Mouse (Mus musculus) cerebellum, adult (tissue): ENCODE measurements around the gene Irf4.

ENCODE experiments used
- ATAC-seq: cut with Nextera tagmentation; 2 replicates; pipeline ENCODE4 v1.9.2; 2017; ENCODE audit warnings: mild to moderate bottlenecking, moderate library complexity, mixed read lengths; ENCODE audit not compliant: insufficient number of reproducible peaks, low FRiP score, low TSS enrichment

The Irf4 gene

DNA sequence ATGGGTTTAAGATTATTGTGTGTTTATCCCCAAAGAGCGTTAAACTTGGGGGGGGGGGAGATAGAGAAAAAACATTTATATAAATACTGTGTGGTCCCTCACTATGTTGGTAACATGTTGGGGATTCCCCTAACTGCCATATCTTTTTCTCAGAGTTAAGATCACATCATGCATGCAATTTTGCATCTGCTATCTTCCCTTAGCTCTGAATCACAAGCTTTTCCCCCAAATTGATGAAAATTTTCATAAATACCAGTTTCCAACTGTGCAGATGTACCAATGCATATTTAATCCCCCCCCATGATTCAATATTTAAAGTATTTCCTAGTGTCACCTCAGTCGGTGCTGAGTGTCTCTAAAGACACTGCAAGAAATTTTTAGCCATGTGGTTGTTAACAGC is 11.8 kb upstream of the Irf4 start:
- no peak for ATAC-seq

DNA sequence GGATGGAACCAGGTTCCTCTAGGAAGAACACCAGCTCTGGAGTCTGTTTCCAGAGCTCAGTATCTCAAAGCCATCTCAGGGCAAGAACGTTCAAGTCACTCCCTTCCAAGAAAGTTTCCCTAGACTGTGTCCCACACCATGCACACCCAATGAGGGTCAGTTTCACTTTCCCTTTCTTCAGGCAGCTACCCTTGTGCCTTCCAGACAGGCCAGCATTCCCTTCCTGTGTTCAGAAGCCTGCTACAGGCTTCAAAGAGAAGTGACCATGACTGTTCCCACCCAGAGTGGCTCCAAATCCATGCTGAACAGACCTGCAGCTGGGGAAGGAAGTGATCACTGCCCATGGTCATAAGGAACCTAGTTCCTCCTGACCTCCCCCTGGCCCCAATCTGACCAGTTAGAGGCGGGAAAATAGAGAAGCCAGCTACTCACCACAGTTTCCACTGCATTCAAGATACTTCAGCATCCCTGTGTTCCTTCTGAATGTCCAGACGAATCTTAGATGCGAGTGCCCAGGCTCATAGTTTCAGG is 10.7 kb upstream of the Irf4 start:
- ATAC-seq = no peak

DNA sequence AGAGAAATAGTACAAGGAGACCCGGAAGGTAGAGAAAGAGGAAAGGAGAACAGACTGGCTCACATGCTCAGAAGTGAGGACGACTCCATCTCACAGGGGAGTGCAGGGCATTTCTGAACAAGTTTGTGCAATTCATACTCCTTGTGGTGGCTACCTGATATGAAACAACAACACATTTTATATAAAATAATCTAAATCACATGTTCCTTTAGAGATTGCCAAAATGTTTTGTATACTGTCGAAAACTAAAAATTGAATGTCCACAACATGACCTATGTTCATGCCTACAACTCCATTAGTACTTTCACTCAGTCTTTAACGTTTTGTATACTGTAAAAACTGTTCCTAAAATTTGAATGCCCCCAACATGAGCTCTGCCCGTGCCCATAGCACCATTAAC is 7.9 kb upstream of the Irf4 start:
- ATAC-seq = no peak

DNA sequence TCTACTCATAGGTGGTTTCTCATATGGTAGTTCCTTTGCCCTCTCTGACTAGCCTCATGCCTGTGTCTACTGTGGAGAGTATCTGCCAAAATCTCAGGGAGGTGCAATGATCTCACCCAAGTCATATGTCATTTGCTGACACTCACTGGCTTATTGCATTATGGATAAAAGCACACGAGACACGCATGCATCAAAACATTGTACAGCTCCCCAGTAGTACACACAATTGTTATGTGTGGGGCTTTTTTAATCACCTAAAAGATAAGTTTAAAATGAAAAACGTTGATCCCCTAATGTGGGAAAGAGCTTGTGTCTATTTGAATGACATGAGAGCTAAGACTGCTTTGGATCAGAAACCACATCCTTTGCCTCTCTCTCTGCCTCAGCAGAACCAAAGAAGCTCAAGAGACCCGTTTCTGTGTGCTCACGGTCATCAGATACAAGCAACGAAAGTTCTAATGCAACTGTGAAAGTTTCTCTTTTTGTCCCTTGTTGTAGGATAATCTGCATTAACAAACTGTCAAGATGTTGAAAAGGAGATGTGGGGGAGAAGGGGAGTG is 6.5 kb upstream of the Irf4 start:
- no peak for ATAC-seq

DNA sequence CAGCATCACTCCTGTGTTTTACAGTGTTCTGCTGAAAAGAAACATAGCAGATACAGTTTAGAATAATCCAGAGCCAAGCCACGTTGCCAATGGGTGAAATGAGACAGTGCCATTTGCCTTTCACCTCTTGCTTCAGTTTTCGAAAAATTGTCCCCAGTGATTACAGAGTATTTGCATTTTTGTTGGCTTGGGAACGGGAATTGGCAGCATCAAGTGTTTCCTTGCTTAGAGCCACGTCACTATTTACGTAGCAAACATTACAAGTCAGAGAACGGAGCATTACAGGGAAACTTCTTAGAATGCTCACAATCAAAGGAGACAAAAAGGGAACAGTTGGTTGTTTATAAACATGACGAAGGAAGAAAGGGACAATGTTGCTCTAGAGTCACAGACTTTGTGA is 3.9 kb upstream of the Irf4 start:
- no peak for ATAC-seq

DNA sequence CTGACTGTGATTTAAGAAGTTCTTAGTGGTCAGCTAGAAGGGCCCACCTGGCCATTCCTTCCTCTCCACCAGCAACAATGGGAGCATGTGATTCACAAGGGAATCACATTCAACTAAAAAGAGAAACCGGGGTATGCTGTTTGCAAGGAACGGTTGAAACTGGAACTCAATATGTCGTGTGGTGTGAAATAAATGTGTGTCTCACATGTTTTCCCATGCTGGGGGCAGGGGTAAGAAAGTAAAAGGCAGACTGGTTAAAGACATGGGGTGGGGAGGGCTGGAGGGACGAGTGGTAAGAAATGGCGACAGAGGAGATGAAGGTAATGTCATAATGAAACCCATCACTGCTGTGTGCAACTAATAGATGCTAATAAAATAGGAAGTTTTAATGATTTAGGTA is 2.0 kb upstream of the Irf4 start:
- ATAC-seq = no peak

DNA sequence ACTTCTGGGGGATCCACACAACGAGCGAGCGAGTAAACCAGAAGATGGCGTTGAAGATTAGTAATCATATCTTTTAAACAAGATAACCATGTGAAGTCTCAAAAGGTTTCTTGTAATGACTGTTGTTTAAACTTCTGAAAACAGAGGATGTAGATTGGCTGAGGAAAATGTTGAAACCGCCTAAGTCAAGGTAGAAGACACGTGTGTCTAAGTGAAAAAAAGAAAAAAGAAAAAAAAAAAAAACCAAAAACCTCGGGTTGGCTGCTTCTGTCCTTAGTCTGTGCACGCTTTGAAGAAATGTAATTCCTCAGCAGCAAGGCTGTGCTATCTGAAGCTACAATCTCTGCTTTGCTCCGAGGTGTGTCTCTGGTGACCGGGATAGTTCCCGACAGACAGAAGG is 1.5 kb upstream of the Irf4 start:
- no peak for ATAC-seq

DNA sequence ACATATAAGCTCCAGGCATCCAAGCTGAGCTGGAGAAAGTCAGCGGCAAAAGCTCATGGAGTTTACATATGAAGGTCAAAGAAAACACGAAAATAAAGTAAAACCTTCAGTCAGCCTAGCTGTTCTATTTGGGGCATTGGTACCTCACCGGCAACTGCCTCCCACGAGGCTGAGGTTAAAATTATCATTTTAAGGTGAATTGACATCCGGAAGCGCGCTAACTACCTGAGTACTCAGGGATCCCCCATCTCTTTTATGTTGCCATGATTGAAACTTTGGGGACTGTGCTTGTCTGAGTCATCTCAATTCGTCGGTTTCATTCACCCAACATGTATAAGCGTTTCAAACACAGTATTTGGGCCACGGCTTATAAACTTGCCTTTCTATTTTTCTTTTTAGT is 705 bp upstream of the Irf4 start:
- no peak for ATAC-seq

DNA sequence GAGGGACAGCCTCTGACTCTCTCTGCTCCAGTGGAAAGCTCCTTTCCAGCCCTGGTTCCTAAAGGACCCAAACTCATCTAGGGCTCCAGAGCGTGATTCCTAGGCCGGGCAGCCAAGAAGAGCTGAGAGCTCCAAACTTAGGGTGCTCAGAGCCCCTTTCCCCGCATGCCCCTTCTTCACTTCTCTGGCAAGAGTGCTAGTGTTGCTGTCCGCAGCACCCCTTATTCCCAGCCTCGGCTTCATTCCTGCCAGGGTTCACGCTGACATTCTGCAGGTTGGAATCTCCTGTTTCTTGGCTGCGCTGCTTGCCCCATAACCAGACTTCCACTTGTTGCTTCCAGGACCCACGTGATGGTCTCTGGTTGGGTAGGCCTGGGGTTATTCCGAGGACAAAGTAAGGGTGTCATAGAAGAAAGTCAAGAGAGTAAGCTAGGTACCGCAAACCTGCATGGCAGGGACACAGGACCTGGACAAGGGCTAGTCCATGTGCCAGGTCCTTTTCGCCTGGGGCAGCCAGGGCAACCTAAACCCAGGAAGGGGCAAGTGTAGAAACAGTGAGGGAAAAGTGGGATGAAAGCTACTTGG is 623 bp downstream of the Irf4 start:
- no peak for ATAC-seq

DNA sequence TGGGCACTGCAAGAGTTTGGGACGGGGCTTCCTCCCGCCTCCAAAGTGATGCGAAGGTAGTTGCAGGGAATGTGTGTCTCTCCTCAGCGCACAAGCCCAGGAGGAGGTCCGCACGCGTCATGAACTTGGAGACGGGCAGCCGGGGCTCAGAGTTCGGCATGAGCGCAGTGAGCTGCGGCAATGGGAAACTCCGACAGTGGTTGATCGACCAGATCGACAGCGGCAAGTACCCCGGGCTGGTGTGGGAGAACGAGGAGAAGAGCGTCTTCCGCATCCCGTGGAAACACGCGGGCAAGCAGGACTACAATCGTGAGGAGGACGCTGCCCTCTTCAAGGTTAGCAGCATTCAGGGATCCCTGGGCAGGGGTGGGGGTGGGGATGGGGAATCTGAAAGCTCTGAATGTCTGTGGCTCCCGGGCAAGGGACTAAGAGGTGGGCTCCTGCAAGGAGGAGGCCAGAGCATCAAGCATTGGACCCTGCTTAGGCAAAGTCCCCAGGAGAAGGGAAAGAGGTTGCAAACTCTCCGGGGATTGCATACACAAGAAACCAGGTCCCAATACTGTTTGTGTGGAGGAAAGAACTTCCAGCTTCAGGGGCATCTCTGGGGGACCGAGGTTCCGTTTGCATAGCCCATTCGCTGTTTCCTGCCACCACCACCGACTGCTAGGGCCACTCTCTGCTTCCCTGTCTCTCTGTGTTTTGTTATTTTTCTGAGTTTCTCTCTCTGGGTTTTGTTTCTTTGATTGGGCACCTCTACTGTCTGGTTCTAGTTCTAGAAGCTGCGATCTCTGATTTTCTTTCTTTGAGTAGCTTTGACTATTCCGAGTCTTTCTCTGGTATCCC is 1.7 kb downstream of the Irf4 start:
- ATAC-seq = no peak

DNA sequence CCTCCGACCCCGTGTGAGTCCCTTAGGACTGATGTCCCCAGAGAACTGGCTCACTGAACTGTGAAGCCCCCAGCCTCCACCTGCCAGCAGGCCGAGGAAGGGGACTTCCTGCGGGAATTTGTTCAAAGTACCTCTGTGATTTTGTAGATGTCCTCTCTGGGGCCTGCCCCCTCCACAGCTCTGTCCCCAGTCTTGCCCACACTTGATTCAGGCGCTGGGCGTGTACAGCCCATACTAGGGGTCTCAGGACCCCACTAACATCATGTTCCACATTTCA is 2.2 kb downstream of the Irf4 start:
- no peak for ATAC-seq

DNA sequence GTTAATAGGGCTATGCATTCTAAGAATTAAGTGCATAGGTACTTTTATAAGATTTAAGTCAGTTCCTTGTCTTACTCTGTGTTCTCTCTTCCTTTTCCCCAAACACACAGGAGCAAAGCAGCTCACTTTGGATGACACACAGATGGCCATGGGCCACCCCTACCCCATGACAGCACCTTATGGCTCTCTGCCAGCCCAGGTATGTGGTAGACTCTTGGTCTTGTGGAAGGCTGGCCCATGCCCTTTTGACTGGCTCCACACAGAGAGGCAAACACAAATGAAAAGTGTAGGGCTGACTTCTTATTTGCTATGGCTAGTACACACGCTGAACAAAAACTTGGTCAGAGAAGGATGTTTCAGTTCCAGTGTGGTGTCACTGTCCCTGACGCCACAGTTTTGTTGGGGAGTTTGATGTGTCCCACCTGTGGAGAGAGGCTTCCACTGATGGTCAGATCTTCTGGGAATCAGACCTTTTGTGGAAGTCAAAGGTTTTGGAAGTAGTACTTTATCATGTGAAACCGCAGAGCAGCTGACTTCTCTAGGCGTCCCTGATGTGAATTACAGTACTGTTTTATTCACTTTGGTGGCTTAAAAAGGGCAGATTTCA is 3.7 kb downstream of the Irf4 start:
- ATAC-seq = no peak

DNA sequence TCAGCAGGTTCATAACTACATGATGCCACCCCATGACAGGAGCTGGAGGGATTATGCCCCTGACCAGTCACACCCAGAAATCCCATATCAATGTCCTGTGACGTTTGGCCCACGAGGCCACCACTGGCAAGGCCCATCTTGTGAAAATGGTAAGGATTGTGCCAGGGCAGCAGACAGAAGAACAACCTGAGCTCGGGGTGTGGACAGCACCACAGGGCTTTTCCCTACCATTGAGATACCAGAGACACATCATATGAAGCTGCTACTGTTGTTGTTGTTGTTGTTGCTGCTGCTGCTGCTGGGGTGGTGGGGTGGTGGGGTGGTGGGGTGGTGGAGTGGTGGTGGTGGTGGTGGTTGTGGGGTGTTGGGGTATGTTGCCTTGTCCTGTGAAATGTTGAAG is 4.4 kb downstream of the Irf4 start:
- ATAC-seq = no peak

DNA sequence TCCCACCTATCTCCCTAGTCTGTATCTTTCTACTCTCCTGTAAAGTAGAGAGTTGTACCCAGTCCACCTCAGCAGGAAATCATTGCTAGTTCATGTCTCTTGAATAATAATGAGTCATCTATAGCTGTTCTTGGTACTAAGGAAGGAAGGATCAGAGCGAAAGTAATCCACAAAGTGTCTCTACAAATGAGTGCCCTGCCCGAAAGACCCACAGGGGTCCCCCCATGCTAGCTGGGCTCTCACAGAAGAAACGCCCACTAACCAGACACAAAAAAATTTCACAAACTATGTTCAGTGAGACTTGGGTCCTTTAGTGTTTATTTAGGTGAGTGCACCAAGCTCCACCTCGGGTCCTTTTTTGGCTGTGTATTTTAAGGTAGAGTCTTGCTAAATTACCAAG is 5.0 kb downstream of the Irf4 start:
- ATAC-seq = no peak

DNA sequence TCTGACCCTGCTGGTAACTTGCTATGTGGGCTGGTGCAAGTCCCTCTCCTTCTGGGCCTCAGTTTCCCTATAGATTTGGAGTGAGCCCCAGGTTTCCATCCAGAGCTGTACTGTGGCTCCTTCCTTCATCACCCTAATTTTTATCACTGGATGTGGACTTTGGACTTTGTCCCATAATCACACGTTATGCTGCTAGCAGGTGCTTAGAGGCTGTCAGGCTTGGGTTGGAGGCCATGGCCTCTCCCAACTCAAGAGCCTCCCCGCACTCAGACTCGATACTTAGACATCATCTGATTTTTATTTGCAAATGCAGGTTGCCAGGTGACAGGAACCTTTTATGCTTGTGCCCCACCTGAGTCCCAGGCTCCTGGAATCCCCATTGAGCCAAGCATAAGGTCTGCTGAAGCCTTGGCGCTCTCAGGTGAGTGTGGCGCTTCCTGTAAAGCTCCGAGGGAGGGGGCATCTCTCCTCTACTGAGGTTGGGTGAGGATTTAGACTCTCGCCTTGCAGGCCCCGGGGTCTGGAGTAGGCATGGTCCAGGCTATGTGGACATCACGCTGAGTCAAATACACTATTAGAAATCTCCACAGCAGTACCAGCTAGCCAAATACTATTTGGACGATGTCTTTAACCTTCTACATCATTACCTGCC is 5.9 kb downstream of the Irf4 start:
- no peak for ATAC-seq

DNA sequence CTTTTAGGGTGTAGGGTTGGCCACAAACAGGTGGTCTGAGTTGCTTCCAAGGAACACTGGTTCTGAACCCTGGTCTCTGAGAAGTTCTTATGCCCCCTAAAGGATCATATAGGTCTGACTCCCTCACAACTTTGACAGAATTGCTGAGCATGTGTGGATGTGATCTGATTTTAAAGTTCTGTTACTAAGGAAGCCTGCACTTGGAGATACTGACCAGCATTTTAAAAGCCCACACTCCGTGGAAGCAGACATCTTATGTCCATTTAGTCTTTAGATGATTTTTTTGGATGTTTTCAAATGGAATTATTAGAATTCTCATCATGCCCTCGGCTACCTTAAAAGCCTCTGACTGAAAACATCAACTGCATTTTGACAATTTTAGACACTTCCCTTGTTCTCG is 6.6 kb downstream of the Irf4 start:
- ATAC-seq = no peak

DNA sequence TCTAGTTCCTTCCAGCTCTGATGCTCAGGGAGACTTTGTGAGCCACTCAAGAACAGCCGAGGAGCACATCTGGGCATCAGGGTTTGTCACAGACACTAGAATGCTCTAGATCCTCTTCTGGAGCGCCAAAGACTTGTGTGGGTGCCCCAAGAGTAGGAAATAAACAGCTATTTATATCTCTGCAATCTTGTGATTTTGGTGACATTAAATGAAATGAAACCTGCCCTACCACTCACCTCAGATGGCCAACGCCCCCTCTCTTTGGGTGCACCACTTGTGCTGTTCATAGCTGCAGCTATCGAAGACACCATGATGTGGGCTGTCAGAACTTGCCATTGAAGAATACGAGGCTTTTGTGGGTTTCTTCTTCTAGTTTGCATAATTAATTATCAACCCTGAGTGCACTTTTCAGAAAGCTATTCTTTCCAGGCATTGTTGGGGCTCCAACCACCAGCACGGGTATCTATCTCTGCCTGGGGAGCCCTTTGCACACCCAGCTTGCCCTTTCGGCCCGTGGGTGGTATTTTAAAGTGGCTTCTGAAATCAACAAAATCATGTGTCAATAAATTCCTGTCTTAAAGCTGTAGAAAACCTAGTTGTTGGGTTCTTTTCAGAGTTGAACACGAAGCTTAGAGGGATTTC is 7.1 kb downstream of the Irf4 start:
- ATAC-seq = no peak

DNA sequence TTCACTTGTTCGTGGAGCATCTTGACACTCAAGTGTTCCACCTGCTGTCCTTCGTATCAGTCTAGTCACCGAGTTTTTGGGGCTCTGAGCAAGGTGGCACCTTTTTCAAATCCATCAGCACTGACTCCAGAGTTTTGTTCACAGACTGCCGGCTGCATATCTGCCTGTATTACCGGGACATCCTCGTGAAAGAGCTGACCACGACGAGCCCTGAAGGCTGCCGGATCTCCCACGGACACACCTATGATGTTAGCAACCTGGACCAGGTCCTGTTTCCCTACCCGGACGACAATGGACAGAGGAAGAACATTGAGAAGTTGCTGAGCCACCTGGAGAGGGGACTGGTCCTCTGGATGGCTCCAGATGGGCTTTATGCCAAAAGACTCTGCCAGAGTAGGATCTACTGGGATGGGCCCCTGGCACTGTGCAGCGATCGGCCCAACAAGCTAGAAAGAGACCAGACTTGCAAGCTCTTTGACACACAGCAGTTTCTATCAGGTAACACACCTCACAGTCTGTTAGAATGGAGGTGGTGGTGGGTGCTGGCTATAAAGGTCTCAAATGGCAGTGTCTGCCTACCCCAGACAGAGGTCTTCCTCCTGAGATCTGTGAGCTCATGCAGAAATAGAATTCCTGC is 8.4 kb downstream of the Irf4 start:
- ATAC-seq = no peak

DNA sequence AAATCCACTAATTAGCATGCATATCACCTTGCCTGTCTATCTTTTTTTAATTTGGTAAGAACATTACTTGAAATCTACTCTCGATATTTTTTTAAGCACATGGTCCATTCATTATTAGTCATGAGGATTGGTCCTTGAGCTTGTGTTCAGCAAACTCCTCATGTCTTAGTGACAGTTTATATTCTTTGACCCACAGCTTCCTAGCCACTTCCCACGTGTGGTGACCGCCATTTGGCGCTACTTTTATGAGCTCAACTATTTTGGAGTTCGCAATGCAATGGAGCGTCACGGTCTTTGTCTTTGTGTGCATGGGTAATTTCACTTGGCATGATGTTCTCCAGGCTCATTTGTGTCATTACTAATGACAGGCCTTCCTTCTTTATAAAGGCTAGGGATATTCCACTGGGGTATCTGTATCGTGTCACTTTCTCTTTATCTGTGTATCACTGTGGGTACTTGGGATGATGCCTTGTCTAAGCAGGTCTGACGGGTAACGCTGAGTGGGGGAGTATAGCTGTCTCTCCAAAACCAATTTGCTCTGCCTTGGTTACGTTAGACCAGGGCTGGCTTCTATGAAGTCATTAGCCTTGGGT is 9.9 kb downstream of the Irf4 start:
- no peak for ATAC-seq
